Mouse (Mus musculus) layer of hippocampus, adult 9-10 months (tissue): ENCODE measurements around the gene Atp5g1.

Experiments used
- DNase-seq: peaks from one replicate; pipeline ENCODE4 v3.0.0; 2022; ENCODE audit warnings: low spot score

Atp5g1 gene

GRCm38 (mm10) chr11:96028130-96028529 is 47.3 kb downstream of the Atp5g1 start:
- DNase-seq: no peak

DNA sequence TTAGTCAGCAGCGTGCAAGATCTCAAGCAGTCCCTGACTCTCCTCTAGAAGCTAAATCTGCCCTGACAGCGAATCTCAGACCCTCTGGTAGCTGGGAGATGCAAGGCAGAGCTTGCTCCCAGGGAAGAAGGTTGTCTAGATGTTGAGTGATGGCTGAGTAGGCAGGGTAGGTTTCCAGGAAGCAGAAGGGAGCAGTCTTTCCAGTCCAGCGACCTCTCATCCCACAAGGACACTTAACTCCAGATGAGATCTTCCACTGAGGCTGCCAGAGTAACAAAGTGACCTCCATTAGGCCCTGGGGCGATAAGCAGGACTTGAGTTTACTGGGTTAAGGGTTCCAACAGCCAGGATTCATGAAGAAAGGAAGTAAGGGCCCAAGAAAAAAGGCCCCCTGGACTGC is 54.8 kb downstream of the Atp5g1 start:
- no peak for DNase-seq
